Mouse (Mus musculus) MEL (cell line): Measurements from ENCODE around the gene Lin7a. TPM values are rescaled to one million over a fixed set of nuclear protein-coding genes. Genes with fewer than 3 reads are reported as not detected.

Experiments used
- DNase-seq: peaks from one replicate; pipeline ENCODE4 v3.0.0; 2011; ENCODE audit warnings: low read depth, low spot score
- H3K27ac ChIP-seq: 2 replicates; pipeline ENCODE4 v1.5.1; 2012; ENCODE audit warnings: low read depth, mild to moderate bottlenecking, control low read depth, low read length, moderate library complexity; ENCODE audit not compliant: control insufficient read depth
- H3K27me3 ChIP-seq, 2 experiments: fragments of 150-350 bp in 1 of 2; sonication (generic) in 1 of 2; 2 replicates each; pipeline ENCODE4 v1.6.1; 2012; ENCODE audit warnings: low read length in 2 of 2, mild to moderate bottlenecking in 2 of 2, improper control_type of control experiment in 1 of 2, moderate library complexity in 1 of 2; ENCODE audit not compliant: insufficient read depth in 2 of 2, control insufficient read depth in 1 of 2
- H3K36me3 ChIP-seq, 2 experiments: 2 replicates each; pipeline ENCODE4 v1.6.1; 2012 to 2014; ENCODE audit warnings: low read length in 2 of 2, improper control_type of control experiment in 1 of 2, inconsistent platforms in 1 of 2, mild to moderate bottlenecking in 1 of 2; ENCODE audit not compliant: insufficient read depth in 2 of 2, control insufficient read depth in 1 of 2
- H3K4me1 ChIP-seq, 2 experiments: fragments of 150-350 bp in 1 of 2; sonication (generic) in 1 of 2; 2 replicates each; pipeline ENCODE4 v1.6.1; 2012; ENCODE audit warnings: low read length in 2 of 2, improper control_type of control experiment in 1 of 2, mild to moderate bottlenecking in 1 of 2; ENCODE audit not compliant: insufficient read depth in 2 of 2, control insufficient read depth in 1 of 2
- H3K4me3 ChIP-seq, 2 experiments: fragments of 150-350 bp in 1 of 2; sonication (generic) in 1 of 2; 2 replicates each; pipeline ENCODE4 v1.5.1; 2012; ENCODE audit warnings: low read depth in 2 of 2, low read length in 2 of 2, mild to moderate bottlenecking in 2 of 2, moderate library complexity in 2 of 2, control low read depth in 1 of 2, improper control_type of control experiment in 1 of 2; ENCODE audit not compliant: control insufficient read depth in 1 of 2, insufficient read depth in 1 of 2
- H3K79me2 ChIP-seq: 2 replicates; pipeline ENCODE4 v1.6.1; 2012; ENCODE audit warnings: mild to moderate bottlenecking, low read length, moderate library complexity; ENCODE audit not compliant: control insufficient read depth, poor library complexity, insufficient read depth
- H3K9ac ChIP-seq: 2 replicates; pipeline ENCODE4 v1.6.1; 2012; ENCODE audit warnings: low read depth, mild to moderate bottlenecking, control low read depth, low read length, moderate library complexity; ENCODE audit not compliant: control insufficient read depth, poor library complexity, severe bottlenecking
- H3K9me3 ChIP-seq: fragments of 150-350 bp; sonication (generic); replicated peaks from 2 replicates; pipeline ENCODE4 v1.6.1; 2012; ENCODE audit warnings: mild to moderate bottlenecking, low read length, improper control_type of control experiment, moderate library complexity; ENCODE audit not compliant: insufficient read depth
- BHLHE40 ChIP-seq: IDR thresholded peaks from 2 replicates; pipeline ENCODE4 v1.6.1; 2012; ENCODE audit warnings: low read depth, mild to moderate bottlenecking, inconsistent platforms, low read length, improper control_type of control experiment, borderline replicate concordance
- CTCF ChIP-seq, 3 experiments: IDR thresholded peaks in 2 of 3; conservative IDR thresholded peaks in 1 of 3; 2 replicates each; pipeline ENCODE4 v1.5.1; 2011 to 2012; ENCODE audit warnings: low read length in 3 of 3, low read depth in 2 of 3, mild to moderate bottlenecking in 2 of 3, improper control_type of control experiment in 1 of 3, inconsistent platforms in 1 of 3, mixed read lengths in 1 of 3, moderate library complexity in 1 of 3; ENCODE audit not compliant: control insufficient read depth in 1 of 3, insufficient read depth in 1 of 3, poor library complexity in 1 of 3, severe bottlenecking in 1 of 3
- E2F4 ChIP-seq: IDR thresholded peaks from 2 replicates; pipeline ENCODE4 v1.6.1; 2011; ENCODE audit warnings: low read depth, low read length, improper control_type of control experiment, borderline replicate concordance
- ELF1 ChIP-seq: IDR thresholded peaks from 2 replicates; pipeline ENCODE4 v1.6.1; 2014; ENCODE audit warnings: low read depth, mild to moderate bottlenecking, inconsistent platforms, low read length, improper control_type of control experiment, moderate library complexity
- GABPA ChIP-seq: IDR thresholded peaks from 2 replicates; pipeline ENCODE4 v1.6.1; 2012; ENCODE audit warnings: low read depth, mild to moderate bottlenecking, inconsistent platforms, low read length, improper control_type of control experiment, moderate library complexity
- MAFK ChIP-seq: IDR thresholded peaks from 2 replicates; pipeline ENCODE4 v1.6.1; 2011; ENCODE audit warnings: low read depth, mild to moderate bottlenecking, low read length, improper control_type of control experiment, borderline replicate concordance
- MAZ ChIP-seq: IDR thresholded peaks from 2 replicates; pipeline ENCODE4 v1.6.1; 2012; ENCODE audit warnings: low read depth, mild to moderate bottlenecking, inconsistent platforms, low read length, improper control_type of control experiment
- MEF2A ChIP-seq: IDR thresholded peaks from 2 replicates; pipeline ENCODE4 v1.6.1; 2014; ENCODE audit warnings: low read depth, mild to moderate bottlenecking, inconsistent platforms, low read length, improper control_type of control experiment; ENCODE audit not compliant: poor library complexity, insufficient replicate concordance, severe bottlenecking; ENCODE audit errors: extremely low read depth
- MYB ChIP-seq: IDR thresholded peaks from 2 replicates; pipeline ENCODE4 v1.6.1; 2011; ENCODE audit warnings: mild to moderate bottlenecking, low read depth, low read length, improper control_type of control experiment
- NELFE ChIP-seq: IDR thresholded peaks from 2 replicates; pipeline ENCODE4 v1.6.1; 2011; ENCODE audit warnings: low read depth, low read length, improper control_type of control experiment
- RAD21 ChIP-seq: IDR thresholded peaks from 2 replicates; pipeline ENCODE4 v1.6.1; 2011; ENCODE audit warnings: mild to moderate bottlenecking, low read depth, low read length, improper control_type of control experiment
- SMC3 ChIP-seq: IDR thresholded peaks from 2 replicates; pipeline ENCODE4 v1.6.1; 2011; ENCODE audit warnings: low read depth, low read length, improper control_type of control experiment
- TAL1 ChIP-seq: IDR thresholded peaks from 2 replicates; pipeline ENCODE4 v1.6.1; 2012; ENCODE audit warnings: mild to moderate bottlenecking, inconsistent platforms, low read length, moderate library complexity, mixed read lengths
- TBP ChIP-seq: IDR thresholded peaks from 2 replicates; pipeline ENCODE4 v1.8.0; 2011; ENCODE audit warnings: low read depth, low read length, improper control_type of control experiment
- TCF12 ChIP-seq: IDR thresholded peaks from 2 replicates; pipeline ENCODE4 v1.6.1; 2014; ENCODE audit warnings: low read depth, mild to moderate bottlenecking, inconsistent platforms, low read length, improper control_type of control experiment, moderate library complexity
- USF1 ChIP-seq: IDR thresholded peaks from 2 replicates; pipeline ENCODE4 v1.6.1; 2014; ENCODE audit warnings: low read depth, mild to moderate bottlenecking, inconsistent platforms, low read length, improper control_type of control experiment, moderate library complexity
- ZC3H11A ChIP-seq: IDR thresholded peaks from 2 replicates; pipeline ENCODE4 v1.6.1; 2012; ENCODE audit warnings: low read depth, mild to moderate bottlenecking, inconsistent platforms, low read length, improper control_type of control experiment
- ZKSCAN1 ChIP-seq: IDR thresholded peaks from 2 replicates; pipeline ENCODE4 v1.6.1; 2012; ENCODE audit warnings: low read depth, mild to moderate bottlenecking, inconsistent platforms, low read length, improper control_type of control experiment, moderate library complexity
- polyA plus RNA-seq, 2 experiments: library from polyadenylated mRNA; stranded (reverse) in 1 of 2; unstranded in 1 of 2; fragments of >175 nt in 1 of 2; fragments of >200 nt in 1 of 2; gene quantifications; 2 replicates each; pipeline versions ENCODE4 v1.2.1 to v1.2.4; 2012; ENCODE audit warnings: low replicate concordance in 2 of 2, low read depth in 1 of 2; ENCODE audit not compliant: insufficient read length in 2 of 2, insufficient read depth in 1 of 2, missing spikeins in 1 of 2
- total RNA-seq: library from RNA; depleted of rRNA; stranded (reverse); fragments of 300-350 nt; gene quantifications from 2 replicates; pipeline ENCODE4 v1.2.3, GENCODE M21; 2012

Lin7a gene
- total and polyA plus RNA-seq, 3 experiments = not detected

GRCm38 (mm10) chr10:107228776-107229175 lies 42.7 kb upstream of the Lin7a start:
- DNase-seq = no peak
- H3K27me3 ChIP-seq = no peaks in the 10 kb centered on the region
- H3K9me3 ChIP-seq = no peaks in the 10 kb centered on the region
- no peak overlapping the region for H3K9ac ChIP-seq
- TF ChIP-seq ELF1 (no peak), TBP (no peak), CTCF (IDR thresholded peaks at IDR 0.05 in 2 of 3, conservative IDR thresholded peaks at IDR 0.05 in 1 of 3; ENCODE audit: control insufficient read depth in 1 of 3, insufficient read depth in 1 of 3, low read depth in 2 of 3, low read length in 3 of 3, poor library complexity in 1 of 3, severe bottlenecking in 1 of 3) (no peak), RAD21 (no peak), USF1 (no peak), MAFK (no peak), ZKSCAN1 (no peak), E2F4 (no peak), MEF2A (no peak)
- H3K36me3 ChIP-seq = no peaks in the 10 kb centered on the region
- H3K79me2 ChIP-seq = no peaks in the 10 kb centered on the region
- no peaks in the 10 kb centered on the region for H3K4me1 ChIP-seq
- no peak overlapping the region for H3K4me3 ChIP-seq
- no peak overlapping the region for H3K27ac ChIP-seq

GRCm38 (mm10) chr10:107229416-107229815 lies 42.1 kb upstream of the Lin7a start:
- H3K79me2 ChIP-seq = no peaks in the 10 kb centered on the region
- no peaks in the 10 kb centered on the region for H3K36me3 ChIP-seq
- no peaks in the 10 kb centered on the region for H3K4me1 ChIP-seq
- H3K27ac ChIP-seq = no peak overlapping the region
- H3K4me3 ChIP-seq = no peak overlapping the region
- H3K9ac ChIP-seq = no peak overlapping the region
- no peaks in the 10 kb centered on the region for H3K9me3 ChIP-seq
- no peak for DNase-seq
- TF ChIP-seq USF1 (no peak), ELF1 (no peak), RAD21 (no peak), SMC3 (no peak), MYB (no peak), BHLHE40 (no peak), NELFE (no peak), MAZ (no peak), TAL1 (no peak), ZC3H11A (no peak), GABPA (no peak), TCF12 (no peak)
- H3K27me3 ChIP-seq = no peaks in the 10 kb centered on the region
